Mouse (Mus musculus) small intestine, adult 2 months (tissue): ENCODE measurements around the gene Vcan. TPM values are rescaled to one million over a fixed set of nuclear protein-coding genes. Genes with fewer than 3 reads are reported as not detected.

Experiments used
- H3K27ac ChIP-seq: fragments of 200-500 bp; 2 replicates; pipeline ENCODE4 v1.5.1; 2012; ENCODE audit warnings: low read depth, low read length, control low read depth, inconsistent platforms; ENCODE audit not compliant: insufficient read depth
- H3K27me3 ChIP-seq: fragments of 200-500 bp; 2 replicates; pipeline ENCODE4 v1.6.1; 2012; ENCODE audit warnings: mild to moderate bottlenecking, moderate library complexity, low read length, inconsistent platforms; ENCODE audit not compliant: control insufficient read depth, insufficient read depth
- H3K36me3 ChIP-seq: fragments of 200-500 bp; 2 replicates; pipeline ENCODE4 v1.6.1; 2012; ENCODE audit warnings: mild to moderate bottlenecking, low read length, control low read depth, inconsistent platforms; ENCODE audit not compliant: control insufficient read depth, insufficient read depth
- H3K4me1 ChIP-seq: fragments of 200-500 bp; 2 replicates; pipeline ENCODE4 v1.6.1; 2012; ENCODE audit warnings: low read length, inconsistent platforms, mixed read lengths; ENCODE audit not compliant: control insufficient read depth, insufficient read depth, insufficient read length
- H3K4me3 ChIP-seq: fragments of 200-500 bp; 2 replicates; pipeline ENCODE4 v1.5.1; 2012; ENCODE audit warnings: low read depth, mild to moderate bottlenecking, control low read depth, inconsistent platforms, low read length, moderate library complexity
- CTCF ChIP-seq: fragments of 200-500 bp; IDR thresholded peaks from 2 replicates; pipeline ENCODE4 v1.5.1; 2012; ENCODE audit warnings: low read depth, mild to moderate bottlenecking, control low read depth, inconsistent platforms, low read length, moderate library complexity, mixed read lengths; ENCODE audit not compliant: insufficient replicate concordance, insufficient read length; ENCODE audit errors: extremely low read depth
- POLR2A ChIP-seq: fragments of 200-500 bp; IDR thresholded peaks from 2 replicates; pipeline ENCODE4 v1.6.1; 2012; ENCODE audit warnings: low read depth, mild to moderate bottlenecking, control low read depth, inconsistent platforms, low read length, moderate library complexity
- WGBS: fragments of 180-500 bp; shearing (Covaris S2); methylation state at CpG from one replicate; pipeline ENCODE4 v1.1.7; 2018; 5-methylcytosine and 5-hydroxymethylcytosine counted together
- polyA plus RNA-seq: library from polyadenylated mRNA; depleted of rRNA; stranded (reverse); fragments of >200 nt; gene quantifications from 2 replicates; pipeline ENCODE4 v1.2.3, GENCODE M21; 2012; rRNA removed

The Vcan gene
- polyA plus RNA-seq, 1 experiment = 0.49 TPM

DNA sequence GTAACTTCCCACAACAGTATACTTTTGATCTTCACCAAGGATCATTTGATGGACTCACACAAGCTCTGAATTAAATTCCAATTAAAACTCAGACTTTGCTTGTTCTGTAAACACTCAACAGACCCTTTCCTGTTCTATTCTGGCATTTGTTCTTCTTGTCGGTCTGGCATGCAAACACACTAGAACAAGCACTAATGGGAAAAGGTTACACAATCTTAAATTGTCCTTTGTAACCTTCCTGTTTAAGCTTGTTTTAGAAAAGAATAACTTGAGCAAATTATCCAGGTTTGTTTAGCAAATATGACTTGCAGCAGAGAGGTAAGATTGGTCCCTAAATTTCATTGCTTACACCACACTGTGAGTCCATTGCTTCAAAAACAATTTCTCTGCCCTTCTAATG, 89.5 kb downstream of the Vcan start:
- H3K4me3 ChIP-seq = no peak overlapping the region
- H3K36me3 ChIP-seq = no peaks in the 10 kb centered on the region
- no peaks in the 10 kb centered on the region for H3K4me1 ChIP-seq
- 32% methylated on average over 1 of the region's 1 CpGs for WGBS
- TF ChIP-seq POLR2A (no peak), CTCF (no peak)
- no peaks in the 10 kb centered on the region for H3K27me3 ChIP-seq
- H3K27ac ChIP-seq = no peak overlapping the region

DNA sequence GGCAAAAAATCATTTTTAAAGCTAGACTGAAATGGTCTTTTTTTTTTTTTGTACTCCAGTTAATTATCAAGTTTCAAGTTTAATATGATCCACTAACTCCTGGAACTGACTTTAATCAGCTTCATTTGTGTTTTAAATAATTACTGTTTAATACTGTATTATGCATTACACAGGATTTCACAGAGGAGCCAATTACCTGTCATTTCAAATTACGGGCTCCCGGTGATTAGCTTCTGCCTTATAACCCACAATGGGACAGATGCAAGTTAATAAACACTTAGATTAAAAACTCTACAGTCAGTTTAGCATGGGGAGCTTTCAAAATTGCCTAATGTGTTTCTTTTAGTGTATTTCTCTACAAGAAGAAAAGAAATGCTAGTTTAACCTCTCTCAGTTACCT, 96.7 kb downstream of the Vcan start:
- Histone ChIP-seq H3K36me3 (no peaks in the 10 kb centered on the region), H3K4me3 (no peak overlapping the region), H3K4me1 (no peaks in the 10 kb centered on the region), H3K27ac (no peak overlapping the region), H3K27me3 (no peaks in the 10 kb centered on the region)
- TF ChIP-seq POLR2A (no peak), CTCF (no peak)
- 80% methylated on average over 2 of the region's 2 CpGs for WGBS

DNA sequence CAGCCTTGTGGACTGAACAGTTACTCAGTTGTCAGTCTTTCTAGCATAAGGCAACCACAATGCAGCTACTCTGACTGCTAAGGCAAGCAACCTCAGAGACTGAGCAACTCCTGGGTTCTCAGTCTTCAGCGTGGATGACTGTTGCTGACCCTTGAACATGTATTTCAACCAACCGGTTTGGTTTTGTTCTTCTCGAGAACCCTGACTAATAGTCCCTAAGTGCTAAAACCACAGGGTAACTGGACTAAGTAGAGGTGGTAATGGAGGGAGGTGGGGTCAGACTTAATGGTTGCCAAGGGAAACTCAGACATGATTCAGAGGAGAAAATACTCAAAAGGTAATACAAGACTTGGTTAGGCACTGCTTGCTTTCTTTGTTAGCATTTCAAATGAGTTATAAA, 105.3 kb downstream of the Vcan start:
- Histone ChIP-seq H3K27ac (no peak overlapping the region), H3K4me3 (no peak overlapping the region), H3K27me3 (no peaks in the 10 kb centered on the region), H3K4me1 (no peaks in the 10 kb centered on the region), H3K36me3 (no peaks in the 10 kb centered on the region)
- no peak for TF ChIP-seq POLR2A
- TF ChIP-seq CTCF = no peak
- 47% methylated on average over 3 of the region's 3 CpGs for WGBS

DNA sequence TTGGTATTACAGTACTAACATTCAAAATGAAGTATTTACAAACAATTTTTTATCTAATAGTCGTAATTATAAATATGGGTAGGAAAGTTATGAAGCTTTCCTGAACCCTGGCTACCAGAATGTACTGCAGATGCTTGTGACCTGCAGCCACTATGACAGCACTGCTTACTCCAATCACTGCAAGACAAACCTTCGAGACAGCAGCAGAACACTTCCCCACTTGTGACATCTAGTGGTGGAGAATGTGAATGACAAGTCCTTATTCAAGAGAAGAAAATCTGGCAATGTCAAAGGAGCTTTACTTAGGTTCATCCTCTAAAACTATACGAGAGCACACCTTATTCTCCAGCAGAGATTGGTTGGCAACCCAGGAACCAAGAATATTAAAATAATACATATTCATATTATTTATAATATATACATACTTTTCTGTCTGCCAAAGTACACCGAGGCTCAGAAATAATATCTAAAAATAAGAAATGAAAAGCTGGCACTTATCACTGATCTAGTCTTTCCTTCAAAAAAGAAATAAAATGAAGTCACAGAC, 108.1 kb downstream of the Vcan start:
- H3K27ac ChIP-seq = no peak overlapping the region
- no peak for TF ChIP-seq POLR2A
- TF ChIP-seq CTCF = peak; percentile 20; the same call in 1 of the 2 replicates
- no peaks in the 10 kb centered on the region for H3K4me1 ChIP-seq
- no peaks in the 10 kb centered on the region for H3K27me3 ChIP-seq
- 27% methylated on average over 4 of the region's 4 CpGs for WGBS
- H3K36me3 ChIP-seq = no peaks in the 10 kb centered on the region
- H3K4me3 ChIP-seq = no peak overlapping the region

DNA sequence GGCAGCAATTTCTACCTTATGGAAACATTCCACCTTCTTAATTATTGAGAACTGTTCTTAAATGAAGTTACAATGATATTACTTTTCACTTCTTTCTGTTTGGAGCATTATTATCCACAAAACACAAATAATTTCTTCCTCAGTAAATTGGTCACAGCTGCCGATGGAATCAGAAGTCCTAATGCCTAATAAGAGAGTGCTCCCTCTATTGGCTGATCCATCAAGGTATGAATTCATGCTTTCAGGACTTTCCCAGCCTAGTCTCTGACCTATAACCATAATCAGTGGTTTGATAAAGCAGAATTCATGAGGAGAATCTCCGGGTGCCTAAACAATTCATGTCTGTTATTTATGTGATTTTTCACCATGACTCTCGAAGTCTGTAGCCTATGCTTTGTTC, 123.2 kb downstream of the Vcan start:
- 64% methylated on average over 3 of the region's 3 CpGs for WGBS
- no peaks in the 10 kb centered on the region for H3K36me3 ChIP-seq
- no peak for TF ChIP-seq CTCF
- no peaks in the 10 kb centered on the region for H3K4me1 ChIP-seq
- no peak overlapping the region for H3K4me3 ChIP-seq
- H3K27me3 ChIP-seq = no peaks in the 10 kb centered on the region
- H3K27ac ChIP-seq = no peak overlapping the region

DNA sequence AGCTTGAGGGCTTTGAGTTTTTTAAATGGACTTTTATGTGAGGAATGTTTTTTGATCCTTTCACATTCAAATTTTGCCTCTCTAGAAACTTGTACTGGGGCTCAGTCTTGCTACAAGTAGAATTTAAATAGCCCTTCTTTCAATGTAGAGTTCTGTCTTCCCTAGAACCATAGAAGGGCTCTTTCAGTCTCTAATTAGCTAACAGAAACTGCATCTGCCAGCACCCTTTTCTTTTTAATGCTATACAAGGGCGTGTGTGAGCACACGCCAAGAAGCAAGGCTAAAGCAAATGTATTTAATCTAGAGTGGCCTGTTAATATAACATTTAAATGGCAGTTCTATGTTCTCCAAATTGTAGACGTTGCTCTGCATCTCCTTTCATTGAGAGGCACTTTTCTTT, 134.9 kb downstream of the Vcan start:
- no peak overlapping the region for H3K4me3 ChIP-seq
- WGBS = 77% methylated on average over 3 of the region's 3 CpGs
- no peaks in the 10 kb centered on the region for H3K36me3 ChIP-seq
- H3K27me3 ChIP-seq = no peaks in the 10 kb centered on the region
- H3K4me1 ChIP-seq = no peaks in the 10 kb centered on the region
- no peak overlapping the region for H3K27ac ChIP-seq
- no peak for TF ChIP-seq CTCF
- no peak for TF ChIP-seq POLR2A

Other genes starting within 250 kb of the Vcan start
- not detected in 2 replicates for gene Hapln1, start 202.7 kb downstream of the Vcan start, polyA plus RNA-seq